Mouse (Mus musculus): ENCODE measurements around the gene Med1.

- TF ChIP-seq CTCF (IDR thresholded peaks at IDR 0.05; ENCODE audit: insufficient read depth, low read depth, low read length) = no peak
- no peak for TF ChIP-seq POLR2A (IDR thresholded peaks at IDR 0.05; ENCODE audit: insufficient read depth, low read depth, low read length)
Observed at GRCm38 (mm10) chr11:98109706-98110105, 83.4 kb downstream of the Med1 start.
